Mouse (Mus musculus): ENCODE measurements around the gene Smad3.

Gene Smad3

GRCm38 (mm10) chr9:63772452-63772851 is 14.7 kb upstream of the Smad3 start:
- DNase-seq (ENCODE audit: low spot score), result no peak

GRCm38 (mm10) chr9:63771676-63772075 is 13.9 kb upstream of the Smad3 start:
- peak; percentile 38 for DNase-seq (ENCODE audit: low spot score)

GRCm38 (mm10) chr9:63761367-63762094 is 3.7 kb upstream of the Smad3 start:
- DNase-seq (ENCODE audit: low spot score), result no peak

GRCm38 (mm10) chr9:63760783-63761182 is 3.0 kb upstream of the Smad3 start:
- no peak for DNase-seq (ENCODE audit: low spot score)

GRCm38 (mm10) chr9:63759973-63760722 is 2.4 kb upstream of the Smad3 start:
- peak; percentile 76 for DNase-seq (ENCODE audit: low spot score)

- DNase-seq (ENCODE audit: low spot score), result peak; percentile 75
Measured at GRCm38 (mm10) chr9:63758641-63759391, 1.0 kb upstream of the Smad3 start.

- no peak for DNase-seq (ENCODE audit: low spot score)
Measured at GRCm38 (mm10) chr9:63757462-63757772, 377 bp downstream of the Smad3 start.

GRCm38 (mm10) chr9:63756581-63757461 is 973 bp downstream of the Smad3 start:
- peak; percentile 48 for DNase-seq (ENCODE audit: low spot score)

GRCm38 (mm10) chr9:63755671-63756543 is 1.9 kb downstream of the Smad3 start:
- no peak for DNase-seq (ENCODE audit: low spot score)

GRCm38 (mm10) chr9:63754556-63755510 is 3.0 kb downstream of the Smad3 start:
- no peak for DNase-seq (ENCODE audit: low spot score)

- no peak for DNase-seq (ENCODE audit: low spot score)
Measured at GRCm38 (mm10) chr9:63754039-63754438, 3.8 kb downstream of the Smad3 start.

GRCm38 (mm10) chr9:63753359-63753758 is 4.4 kb downstream of the Smad3 start:
- DNase-seq (ENCODE audit: low spot score), result no peak

GRCm38 (mm10) chr9:63752576-63752975 is 5.2 kb downstream of the Smad3 start:
- DNase-seq (ENCODE audit: low spot score), result no peak

- no peak for DNase-seq (ENCODE audit: low spot score)
Measured at GRCm38 (mm10) chr9:63751325-63751724, 6.5 kb downstream of the Smad3 start.

GRCm38 (mm10) chr9:63750360-63750974 is 7.3 kb downstream of the Smad3 start:
- no peak for DNase-seq (ENCODE audit: low spot score)

GRCm38 (mm10) chr9:63749296-63749915 is 8.4 kb downstream of the Smad3 start:
- DNase-seq (ENCODE audit: low spot score), result no peak

GRCm38 (mm10) chr9:63747645-63748295 is 10.0 kb downstream of the Smad3 start:
- DNase-seq (ENCODE audit: low spot score), result no peak

GRCm38 (mm10) chr9:63746980-63747379 is 10.8 kb downstream of the Smad3 start:
- no peak for DNase-seq (ENCODE audit: low spot score)

Measured in yolk sac, embryonic 10.5 days (tissue).